Mouse (Mus musculus): ENCODE data around the gene Pla2g3. TPM values are rescaled to one million over a fixed set of nuclear protein-coding genes. Genes with fewer than 3 reads are reported as not detected.

Pla2g3 gene
- polyA plus RNA-seq, 1 experiment from 2014 or later: 0.99 TPM

DNA sequence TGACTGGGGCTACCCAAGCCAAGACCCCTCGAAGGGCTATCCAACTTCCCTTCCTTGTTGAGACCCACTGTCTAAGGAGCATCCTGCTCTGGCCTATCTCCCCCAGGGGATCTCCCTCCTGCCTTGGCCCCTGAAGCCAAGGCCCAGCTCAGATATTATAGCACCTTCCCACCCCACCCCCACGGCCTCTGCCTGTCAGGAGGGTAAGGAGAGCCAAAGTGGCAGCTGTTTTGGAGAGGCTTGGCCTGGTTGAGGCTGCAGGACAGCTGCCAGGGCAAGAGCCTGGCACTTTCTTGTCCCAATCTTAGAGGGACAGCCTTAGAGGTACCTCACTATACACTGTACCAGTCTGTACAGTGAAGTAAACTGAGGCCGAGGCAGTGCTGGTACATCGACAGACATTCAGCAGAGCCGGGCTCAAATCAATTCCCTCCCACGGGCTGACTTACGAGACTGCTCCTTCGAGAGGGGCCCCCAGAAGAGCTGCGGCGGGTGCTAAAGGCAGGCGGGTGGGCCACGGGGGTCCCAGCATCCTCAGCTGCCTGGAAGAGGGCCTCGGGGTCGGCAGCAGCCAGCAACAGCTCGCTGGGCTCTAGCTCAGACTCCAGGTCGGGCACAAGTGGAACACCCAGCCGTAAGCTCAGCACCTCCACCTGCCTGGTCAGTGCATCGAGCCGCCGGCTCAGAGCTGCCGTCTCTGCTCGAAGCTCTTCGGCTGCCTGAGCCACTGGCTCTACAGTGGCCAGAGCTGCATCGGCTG, 39.1 kb downstream of the Pla2g3 start:
- peaks cover 100% of the 10 kb centered on the region for H3K36me3 ChIP-seq
- 0 out of 2 replicates have a peak, but pooled peaks cover 2% of the 10 kb centered on the region for H3K9me3 ChIP-seq
- no peaks in the 10 kb centered on the region for H3K27me3 ChIP-seq (ENCODE audit: insufficient read depth, poor library complexity, severe bottlenecking)
- peaks cover 6% of the 10 kb centered on the region; the same call in 1 of the 2 replicates for H3K4me1 ChIP-seq (replicated peaks)
- 0 out of 2 replicates have a peak overlapping the region, but pooled peaks have one; percentile 8 for H3K27ac ChIP-seq
- DNase-seq (ENCODE audit: low spot score): no peak
- no peak overlapping the region for H3K4me3 ChIP-seq
- 92% methylated on average over 24 of the region's 24 CpGs for WGBS

DNA sequence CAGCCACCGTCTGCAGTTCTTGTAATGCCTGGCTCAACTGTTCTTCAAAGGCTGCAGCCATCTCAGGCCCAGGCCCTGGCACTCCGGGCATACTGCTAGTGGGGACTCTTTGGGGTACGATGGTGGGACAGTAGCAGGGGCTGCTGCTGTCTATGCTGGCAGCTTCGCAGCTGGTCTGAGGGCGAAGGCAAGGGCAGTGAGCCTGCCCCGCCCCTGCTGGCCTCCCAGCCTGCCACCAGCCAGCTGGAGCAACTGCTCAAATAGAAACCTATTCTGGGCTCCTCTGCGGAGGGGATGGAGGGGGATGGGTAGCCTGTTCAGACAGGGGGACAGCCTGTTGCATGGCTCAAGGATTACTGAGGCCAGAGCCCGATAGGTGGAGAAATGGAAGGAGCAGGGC, 39.7 kb downstream of the Pla2g3 start:
- Histone ChIP-seq H3K36me3 (peaks cover 100% of the 10 kb centered on the region), H3K9me3 (0 out of 2 replicates have a peak, but pooled peaks cover 2% of the 10 kb centered on the region), H3K4me1 (replicated peaks) (peaks cover 6% of the 10 kb centered on the region; the same call in 1 of the 2 replicates), H3K4me3 (no peak overlapping the region), H3K27ac (0 out of 2 replicates have a peak overlapping the region, but pooled peaks have one; percentile 8), H3K27me3 (ENCODE audit: insufficient read depth, poor library complexity, severe bottlenecking) (no peaks in the 10 kb centered on the region)
- WGBS: 78% methylated on average over 8 of the region's 8 CpGs
- no peak for DNase-seq (ENCODE audit: low spot score)

DNA sequence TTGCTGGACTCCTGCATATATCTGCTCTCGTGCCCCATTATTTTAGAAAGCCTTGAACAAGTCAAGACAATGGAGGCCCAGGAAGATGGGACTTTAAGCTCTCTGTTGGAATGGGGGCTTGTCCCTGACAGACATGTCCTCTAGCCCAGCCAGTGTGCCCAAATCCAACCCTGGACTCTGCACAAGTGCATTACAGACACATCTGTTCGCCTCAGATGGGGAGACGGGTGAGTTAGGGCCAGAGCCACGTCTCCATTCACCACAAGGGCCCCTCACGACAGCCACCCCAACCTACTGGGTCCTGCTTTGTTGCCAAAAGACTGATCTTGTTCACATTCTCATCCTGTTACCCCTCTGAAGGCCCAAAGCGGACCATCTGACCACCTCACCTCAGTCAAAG, 40.1 kb downstream of the Pla2g3 start:
- Histone ChIP-seq H3K36me3 (peaks cover 100% of the 10 kb centered on the region), H3K4me1 (replicated peaks) (peaks cover 6% of the 10 kb centered on the region; the same call in 1 of the 2 replicates), H3K27ac (no peak overlapping the region), H3K9me3 (0 out of 2 replicates have a peak, but pooled peaks cover 2% of the 10 kb centered on the region), H3K4me3 (no peak overlapping the region), H3K27me3 (ENCODE audit: insufficient read depth, poor library complexity, severe bottlenecking) (no peaks in the 10 kb centered on the region)
- 89% methylated on average over 6 of the region's 6 CpGs for WGBS
- DNase-seq (ENCODE audit: low spot score): no peak

DNA sequence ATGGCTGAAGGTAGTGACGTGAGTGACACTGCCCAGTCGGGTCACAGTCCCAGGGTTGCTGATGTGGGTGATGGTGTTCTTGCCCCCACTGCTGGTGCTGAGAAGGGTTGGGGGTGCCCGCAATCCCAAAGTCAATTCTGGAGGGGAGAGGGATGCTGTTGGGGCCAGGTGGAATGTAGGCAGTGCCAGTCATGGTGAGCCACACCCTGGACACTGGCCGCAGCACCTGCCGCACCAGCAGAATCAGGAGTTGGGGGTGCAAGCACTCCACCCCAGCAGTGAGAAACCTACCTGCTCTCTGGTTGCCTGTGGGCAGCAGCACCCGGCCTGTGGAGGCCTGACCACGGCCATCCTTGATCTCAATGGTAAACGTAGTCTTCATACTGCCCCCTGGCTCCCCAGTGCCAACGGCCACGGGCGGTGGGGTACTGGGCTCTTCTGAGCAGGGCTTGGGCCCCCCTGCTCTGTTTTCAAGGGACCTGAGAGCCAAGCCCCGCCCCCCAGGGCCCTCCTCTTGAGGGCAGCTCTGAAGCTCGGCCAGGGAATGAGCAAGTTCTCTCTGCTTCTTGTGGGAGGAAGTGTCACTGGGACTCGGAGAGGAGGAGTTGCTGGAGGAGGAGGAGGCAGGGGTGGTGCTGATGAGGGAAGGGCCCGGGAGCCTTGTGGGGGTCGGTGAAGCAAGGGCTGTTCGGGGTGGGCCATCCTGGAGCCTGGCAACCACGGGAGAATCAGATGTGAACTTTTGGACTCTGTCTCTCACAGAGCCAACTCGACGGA, 41.6 kb downstream of the Pla2g3 start:
- H3K4me3 ChIP-seq: no peak overlapping the region
- no peak for DNase-seq (ENCODE audit: low spot score)
- 85% methylated on average over 20 of the region's 20 CpGs for WGBS
- H3K4me1 ChIP-seq (replicated peaks): peaks cover 7% of the 10 kb centered on the region
- H3K36me3 ChIP-seq: peaks cover 95% of the 10 kb centered on the region
- 0 out of 2 replicates have a peak, but pooled peaks cover 2% of the 10 kb centered on the region for H3K9me3 ChIP-seq
- H3K27ac ChIP-seq: no peak overlapping the region
- no peaks in the 10 kb centered on the region for H3K27me3 ChIP-seq (ENCODE audit: insufficient read depth, poor library complexity, severe bottlenecking)

DNA sequence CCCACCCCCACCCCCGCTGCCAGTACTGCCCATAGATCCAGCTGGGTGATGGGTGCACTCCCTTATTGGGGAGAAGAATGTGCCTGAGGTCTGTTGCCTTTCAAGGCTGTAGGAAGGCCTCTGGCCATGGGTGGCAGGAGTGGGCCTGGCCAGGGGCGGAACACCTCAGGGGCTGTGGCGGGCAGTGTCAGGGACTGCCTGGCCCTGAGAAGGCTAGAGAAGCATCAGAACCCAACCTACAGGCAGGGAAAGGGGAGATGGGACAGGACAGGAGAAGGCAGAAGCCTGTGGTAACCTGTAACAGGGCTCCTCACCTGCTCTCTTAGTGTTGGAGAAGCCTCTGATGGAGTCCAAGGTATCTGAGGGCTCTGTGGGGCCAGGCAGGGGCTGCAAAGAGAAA, 42.6 kb downstream of the Pla2g3 start:
- WGBS: 95% methylated on average over 3 of the region's 3 CpGs
- no peaks in the 10 kb centered on the region for H3K27me3 ChIP-seq (ENCODE audit: insufficient read depth, poor library complexity, severe bottlenecking)
- DNase-seq (ENCODE audit: low spot score): no peak
- 0 out of 2 replicates have a peak, but pooled peaks cover 2% of the 10 kb centered on the region for H3K9me3 ChIP-seq
- peaks cover 17% of the 10 kb centered on the region for H3K4me1 ChIP-seq (replicated peaks)
- H3K36me3 ChIP-seq: peaks cover 84% of the 10 kb centered on the region
- no peak overlapping the region for H3K4me3 ChIP-seq
- no peak overlapping the region for H3K27ac ChIP-seq

DNA sequence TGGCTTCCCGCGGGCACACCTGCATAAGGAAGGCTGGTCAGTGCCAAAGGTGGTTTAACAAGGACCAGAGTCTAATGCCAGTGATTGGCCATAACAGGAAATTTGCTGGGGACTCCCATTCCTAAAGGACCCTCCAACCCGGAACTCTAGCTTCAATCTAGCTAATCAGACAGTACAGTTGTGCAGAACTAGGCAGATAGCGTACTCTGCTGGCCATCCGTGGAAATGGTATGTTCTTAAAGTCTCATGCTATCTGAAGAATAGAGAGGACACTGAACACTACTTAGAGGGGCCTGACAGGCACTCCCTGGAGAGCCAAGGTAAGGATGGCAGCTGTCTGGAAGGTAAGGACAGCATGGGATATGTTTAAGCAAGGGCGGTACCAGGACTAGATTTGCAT, 43.5 kb downstream of the Pla2g3 start:
- no peak for DNase-seq (ENCODE audit: low spot score)
- 82% methylated on average over 6 of the region's 6 CpGs for WGBS

DNA sequence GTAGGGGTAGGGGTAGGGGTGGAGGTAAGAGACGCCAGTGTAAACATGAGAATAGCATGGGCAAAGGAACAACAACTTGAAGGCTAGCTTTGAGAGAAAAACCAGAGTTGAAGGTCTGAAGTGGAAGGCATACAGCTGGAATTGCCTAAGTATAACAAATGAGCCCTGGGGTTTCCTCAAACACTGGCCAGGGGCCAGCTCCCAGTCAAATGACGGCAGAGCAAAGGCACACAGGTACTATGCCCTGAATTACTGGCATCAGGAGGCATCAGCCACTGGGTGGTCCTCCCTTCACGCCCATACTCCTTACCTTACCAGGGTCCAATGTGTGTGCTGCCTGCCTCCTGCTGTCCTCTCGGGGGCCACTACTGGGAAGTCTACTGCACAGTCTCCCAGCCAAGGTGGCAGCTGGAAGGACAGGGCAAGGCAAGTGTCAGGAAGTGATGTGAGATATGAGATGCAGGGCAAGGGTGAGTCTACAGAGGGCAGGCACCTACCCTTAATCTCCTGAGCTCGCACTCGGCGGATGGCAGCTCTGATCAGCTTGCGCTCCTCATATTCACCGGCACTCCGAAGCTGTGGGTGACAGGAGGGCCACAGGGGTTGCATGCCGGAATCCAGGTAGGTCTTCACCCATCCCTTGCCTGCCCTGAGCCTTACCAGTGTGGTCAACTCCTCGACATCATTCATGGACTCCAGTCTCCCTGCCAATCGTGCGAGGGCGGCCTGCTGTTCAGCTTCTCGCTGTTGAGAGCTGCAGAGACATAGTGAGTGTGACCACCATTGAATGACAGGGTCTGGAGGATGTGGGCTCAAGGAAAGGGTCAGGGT, 44.2 kb downstream of the Pla2g3 start:
- Histone ChIP-seq H3K4me3 (no peak overlapping the region), H3K27ac (no peak overlapping the region), H3K36me3 (peaks cover 74% of the 10 kb centered on the region), H3K9me3 (0 out of 2 replicates have a peak, but pooled peaks cover 2% of the 10 kb centered on the region), H3K4me1 (replicated peaks) (peaks cover 33% of the 10 kb centered on the region), H3K27me3 (ENCODE audit: insufficient read depth, poor library complexity, severe bottlenecking) (no peaks in the 10 kb centered on the region)
- WGBS: 91% methylated on average over 16 of the region's 16 CpGs
- DNase-seq (ENCODE audit: low spot score): no peak

More for the DNA sequence above, 43.5 kb downstream of the Pla2g3 start:
- H3K27ac ChIP-seq: no peak overlapping the region
- no peak overlapping the region for H3K4me3 ChIP-seq
- no peaks in the 10 kb centered on the region for H3K27me3 ChIP-seq (ENCODE audit: insufficient read depth, poor library complexity, severe bottlenecking)
- peaks cover 26% of the 10 kb centered on the region for H3K4me1 ChIP-seq (replicated peaks)
- peaks cover 76% of the 10 kb centered on the region for H3K36me3 ChIP-seq
- H3K9me3 ChIP-seq: 0 out of 2 replicates have a peak, but pooled peaks cover 2% of the 10 kb centered on the region

DNA sequence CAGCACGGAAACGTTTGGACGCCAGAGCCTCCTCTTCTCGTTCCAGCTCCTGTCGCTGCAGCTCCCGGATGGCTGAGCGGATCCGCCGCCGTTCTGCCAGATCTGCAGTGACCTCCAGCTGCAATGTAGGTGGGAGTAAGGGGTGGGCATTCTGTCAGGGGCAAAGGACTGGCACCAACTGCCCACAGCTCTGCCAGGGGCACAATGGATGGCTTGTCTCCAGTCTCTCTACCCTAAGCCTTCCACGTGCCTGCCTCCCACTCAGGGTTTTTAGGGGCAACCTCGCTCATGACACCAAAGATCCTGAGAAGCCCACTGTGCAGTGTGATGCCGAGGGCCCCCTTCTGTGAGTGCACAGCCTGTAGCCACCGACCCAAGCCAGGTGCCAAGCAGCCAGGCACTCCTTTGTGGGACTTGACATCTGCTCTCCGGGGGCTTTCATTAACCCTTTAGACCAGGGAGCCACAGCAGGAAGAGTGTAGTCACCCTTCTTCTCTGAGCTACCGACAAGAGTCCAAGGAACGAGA, 45.4 kb downstream of the Pla2g3 start:
- Histone ChIP-seq H3K36me3 (peaks cover 62% of the 10 kb centered on the region), H3K27ac (no peak overlapping the region), H3K27me3 (ENCODE audit: insufficient read depth, poor library complexity, severe bottlenecking) (no peaks in the 10 kb centered on the region), H3K4me3 (no peak overlapping the region), H3K4me1 (replicated peaks) (peaks cover 37% of the 10 kb centered on the region), H3K9me3 (no peaks in the 10 kb centered on the region)
- DNase-seq (ENCODE audit: low spot score): no peak
- 89% methylated on average over 17 of the region's 17 CpGs for WGBS

DNA sequence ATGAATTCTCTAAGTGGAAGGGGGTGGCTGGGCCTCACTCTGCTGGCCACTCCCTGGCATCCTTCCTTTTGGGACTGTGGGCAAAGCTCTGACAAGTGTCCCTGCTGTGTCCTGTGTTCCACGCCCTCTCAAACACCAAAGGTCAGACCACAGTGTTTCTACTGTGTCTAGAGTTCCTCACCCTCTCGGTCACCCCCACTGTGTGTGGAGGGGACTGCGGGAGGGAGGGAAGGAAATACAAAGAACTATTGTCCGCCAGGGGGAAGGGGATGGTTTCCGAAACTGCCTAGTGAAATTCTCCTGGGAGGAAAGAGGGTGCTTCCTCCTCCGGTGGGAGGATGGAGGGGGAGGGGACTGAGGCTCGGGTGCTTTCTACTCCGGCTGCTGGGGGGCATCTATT, 46.9 kb downstream of the Pla2g3 start:
- peaks cover 49% of the 10 kb centered on the region for H3K4me1 ChIP-seq (replicated peaks)
- DNase-seq (ENCODE audit: low spot score): no peak
- peaks cover 48% of the 10 kb centered on the region for H3K36me3 ChIP-seq
- H3K27ac ChIP-seq: peak overlapping the region; percentile 89
- H3K4me3 ChIP-seq: peak overlapping the region; percentile 62
- WGBS: 3% methylated on average over 8 of the region's 8 CpGs
- H3K9me3 ChIP-seq: no peaks in the 10 kb centered on the region
- H3K27me3 ChIP-seq (ENCODE audit: insufficient read depth, poor library complexity, severe bottlenecking): no peaks in the 10 kb centered on the region

DNA sequence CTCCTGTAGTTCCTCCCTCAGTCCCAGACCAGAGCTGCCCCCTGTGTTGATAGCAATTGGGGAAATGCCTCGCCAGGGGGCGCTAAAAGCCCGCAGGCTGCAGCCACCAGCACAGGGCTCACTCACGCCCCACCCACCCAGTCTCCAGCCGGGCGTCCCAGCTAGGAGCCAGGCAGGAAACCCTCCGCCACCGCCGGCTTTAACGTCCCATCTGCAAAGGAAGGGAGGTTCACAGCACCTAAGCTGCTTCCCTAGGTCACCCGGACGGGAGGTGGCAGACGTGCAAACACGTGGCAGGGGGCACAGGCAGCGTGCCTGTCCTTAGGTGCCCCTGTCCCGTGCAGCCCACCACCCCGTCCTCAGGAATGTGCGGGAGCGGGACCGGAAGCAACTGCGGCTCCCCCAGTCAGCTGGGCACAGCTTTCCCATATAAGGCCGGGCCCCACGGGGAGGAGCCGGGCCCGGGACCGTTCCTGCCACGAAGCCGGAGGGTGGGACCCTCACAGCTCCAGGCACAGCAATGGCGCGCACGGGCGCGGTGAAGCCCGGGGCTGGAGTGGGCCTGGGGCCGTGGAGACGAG, 47.4 kb downstream of the Pla2g3 start:
- Histone ChIP-seq H3K27ac (peak overlapping the region; percentile 89), H3K9me3 (no peaks in the 10 kb centered on the region), H3K36me3 (peaks cover 42% of the 10 kb centered on the region), H3K4me3 (peak overlapping the region; percentile 62), H3K4me1 (replicated peaks) (peaks cover 49% of the 10 kb centered on the region), H3K27me3 (ENCODE audit: insufficient read depth, poor library complexity, severe bottlenecking) (no peaks in the 10 kb centered on the region)
- peak; percentile 96 for DNase-seq (ENCODE audit: low spot score)
- under 1% methylated on average over 36 of the region's 36 CpGs for WGBS

DNA sequence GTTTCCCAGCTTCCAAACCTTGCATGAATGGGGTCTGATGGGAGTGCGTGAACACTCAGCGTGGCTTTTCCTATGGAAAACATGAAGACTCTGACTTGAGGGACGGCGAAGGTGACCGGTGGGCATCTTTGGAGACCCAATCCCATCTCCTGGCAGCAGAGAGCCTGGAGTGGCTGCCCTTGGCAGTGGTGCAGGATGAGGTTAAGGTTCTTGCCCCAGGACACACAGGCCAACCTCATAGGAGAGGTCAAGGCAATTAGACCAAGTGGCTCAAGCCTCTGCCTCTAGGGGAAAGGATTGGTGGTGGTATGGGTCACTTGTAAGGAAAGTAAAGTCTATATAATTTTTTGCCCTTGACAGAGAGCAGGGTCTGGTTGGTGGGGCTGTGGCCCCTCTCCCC, 48.0 kb downstream of the Pla2g3 start:
- H3K27me3 ChIP-seq (ENCODE audit: insufficient read depth, poor library complexity, severe bottlenecking): no peaks in the 10 kb centered on the region
- no peak for DNase-seq (ENCODE audit: low spot score)
- WGBS: 46% methylated on average over 5 of the region's 5 CpGs
- no peaks in the 10 kb centered on the region for H3K9me3 ChIP-seq
- peak overlapping the region; percentile 89 for H3K27ac ChIP-seq
- peaks cover 49% of the 10 kb centered on the region for H3K4me1 ChIP-seq (replicated peaks)
- H3K4me3 ChIP-seq: peak overlapping the region; percentile 62
- peaks cover 36% of the 10 kb centered on the region for H3K36me3 ChIP-seq

Measured in hindbrain, embryonic 10.5 days (tissue).